Mouse (Mus musculus) liver, postnatal 0 days (tissue): ENCODE measurements around the gene Fbxo9. TPM values are rescaled to one million over a fixed set of nuclear protein-coding genes. Genes with fewer than 3 reads are reported as not detected.
"Not testable (repeated sequence)": the region's sequence is repeated elsewhere in the genome, so short reads cannot be mapped to it uniquely, and the experiment has no call there.

Experiments
- ATAC-seq: fragments of 200-750 bp; cut with Nextera tagmentation; 2 replicates; pipeline ENCODE4 v1.8.0; 2017; ENCODE audit warnings: mild to moderate bottlenecking, moderate library complexity
- DNase-seq: peaks from one replicate; pipeline ENCODE4 v3.0.0-alpha.2; 2016
- H3K27ac ChIP-seq: fragments of 300-500 bp; sonication (generic); 2 replicates; pipeline ENCODE4 v1.5.1; 2014; ENCODE audit warnings: antibody characterized with exemption, moderate library complexity, mild to moderate bottlenecking, low read depth
- H3K27me3 ChIP-seq: fragments of 300-500 bp; sonication (generic); 2 replicates; pipeline ENCODE4 v1.6.1; 2014; ENCODE audit warnings: low read length, control low read depth, mixed read lengths; ENCODE audit not compliant: insufficient read depth
- H3K36me3 ChIP-seq: fragments of 300-500 bp; sonication (generic); replicated peaks from 2 replicates; pipeline ENCODE4 v1.6.1; 2014; ENCODE audit warnings: mild to moderate bottlenecking, control low read depth, low read length, moderate library complexity, mixed read lengths; ENCODE audit not compliant: insufficient read depth
- H3K4me1 ChIP-seq: fragments of 300-500 bp; sonication (generic); 2 replicates; pipeline ENCODE4 v1.6.1; 2014; ENCODE audit warnings: antibody characterized with exemption, mild to moderate bottlenecking, control low read depth; ENCODE audit not compliant: insufficient read depth
- H3K4me2 ChIP-seq: fragments of 300-500 bp; sonication (generic); 2 replicates; pipeline ENCODE4 v1.6.1; 2014; ENCODE audit warnings: low read depth, mild to moderate bottlenecking, low read length, moderate library complexity, mixed read lengths
- H3K4me3 ChIP-seq: fragments of 300-500 bp; sonication (generic); 2 replicates; pipeline ENCODE4 v1.5.1; 2014; ENCODE audit warnings: low read depth, low read length
- H3K9ac ChIP-seq: fragments of 300-500 bp; sonication (generic); replicated peaks from 2 replicates; pipeline ENCODE4 v1.6.1; 2014; ENCODE audit warnings: mild to moderate bottlenecking, moderate library complexity
- H3K9me3 ChIP-seq: fragments of 300-500 bp; sonication (generic); 2 replicates; pipeline ENCODE4 v1.6.1; 2016; ENCODE audit warnings: mild to moderate bottlenecking, control low read depth, low read length, mixed read lengths
- CTCF ChIP-seq: sonication (generic); IDR thresholded peaks from 2 replicates; pipeline ENCODE4 v1.5.1; 2016; ENCODE audit warnings: antibody characterized with exemption, low read depth
- EP300 ChIP-seq: IDR thresholded peaks from 2 replicates; pipeline ENCODE4 v1.6.1; 2016; ENCODE audit warnings: antibody characterized with exemption, low read depth, mild to moderate bottlenecking
- WGBS: fragments of 180-500 bp; shearing (Covaris S2); extraction: QIAGEN DNeasy Blood & Tissue Kit; methylation state at CpG from one replicate; pipeline ENCODE4 v1.1.7; 2014; ENCODE audit not compliant: insufficient replicate concordance; 5-methylcytosine and 5-hydroxymethylcytosine counted together
- polyA plus RNA-seq: library from polyadenylated mRNA; unstranded; fragments of >200 nt; fragmentation: Nextera tagmentation; extraction: Ambion mirVana; gene quantifications from 2 replicates; pipeline ENCODE4 v1.2.1, GENCODE M21; 2015

The Fbxo9 gene
- polyA plus RNA-seq, 1 experiment from 2014 or later = 45.7 TPM

GRCm38 (mm10) chr9:78084341-78084740, 24.5 kb downstream of the Fbxo9 start:
- H3K36me3 ChIP-seq = peaks cover 68% of the 10 kb centered on the region
- 89% methylated on average over 4 of the region's 4 CpGs for WGBS
- H3K4me3 ChIP-seq = no peak overlapping the region
- ATAC-seq (no peak), DNase-seq (no peak)
- H3K9ac ChIP-seq = no peak overlapping the region
- no peak overlapping the region for H3K27ac ChIP-seq
- H3K9me3 ChIP-seq = no peaks in the 10 kb centered on the region
- H3K4me2 ChIP-seq = no peak overlapping the region
- TF ChIP-seq CTCF = no peak
- no peak for TF ChIP-seq EP300
- no peaks in the 10 kb centered on the region for H3K4me1 ChIP-seq
- no peaks in the 10 kb centered on the region for H3K27me3 ChIP-seq

- Histone ChIP-seq H3K9me3 (no peaks in the 10 kb centered on the region), H3K9ac (no peak overlapping the region), H3K4me3 (no peak overlapping the region), H3K4me2 (no peak overlapping the region), H3K36me3 (peaks cover 49% of the 10 kb centered on the region), H3K27ac (no peak overlapping the region), H3K27me3 (no peaks in the 10 kb centered on the region), H3K4me1 (no peaks in the 10 kb centered on the region)
- no peak for DNase-seq
- 90% methylated on average over 7 of the region's 7 CpGs for WGBS
- TF ChIP-seq EP300 (no peak), CTCF (no peak)
- no peak for ATAC-seq
Observed at GRCm38 (mm10) chr9:78081835-78082234, 27.0 kb downstream of the Fbxo9 start.

- DNase-seq (no peak), ATAC-seq (no peak)
- WGBS = 21% methylated on average over 2 of the region's 2 CpGs
- Histone ChIP-seq H3K9me3 (no peaks in the 10 kb centered on the region), H3K4me3 (no peak overlapping the region), H3K9ac (no peak overlapping the region), H3K4me1 (no peaks in the 10 kb centered on the region), H3K27me3 (no peaks in the 10 kb centered on the region), H3K4me2 (no peak overlapping the region), H3K27ac (no peak overlapping the region), H3K36me3 (peaks cover 15% of the 10 kb centered on the region)
- peak; percentile 45 for TF ChIP-seq CTCF
- no peak for TF ChIP-seq EP300
Observed at GRCm38 (mm10) chr9:78078240-78078639, 30.6 kb downstream of the Fbxo9 start.

DNA sequence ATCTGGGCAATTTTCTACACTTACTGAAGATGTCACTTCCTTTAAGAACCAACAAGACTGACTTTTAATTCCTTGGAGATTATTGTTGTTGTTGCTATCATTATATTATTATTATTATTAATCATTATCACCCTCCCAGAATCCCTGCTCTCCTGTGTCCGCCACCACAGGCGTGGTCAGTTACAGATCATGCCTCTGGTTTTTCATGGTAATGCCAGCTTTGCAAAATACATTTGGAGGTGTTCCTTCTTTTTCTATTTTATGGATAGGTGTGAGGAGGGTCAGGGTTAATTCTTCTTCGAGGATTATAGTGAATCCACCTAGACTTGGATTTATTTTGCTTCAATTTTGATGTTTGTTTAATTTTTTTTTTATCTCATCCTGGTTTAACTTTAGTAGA, 33.6 kb downstream of the Fbxo9 start:
- ATAC-seq = no peak
- Histone ChIP-seq H3K4me1 (no peaks in the 10 kb centered on the region), H3K27me3 (no peaks in the 10 kb centered on the region), H3K4me3 (no peak overlapping the region), H3K9ac (no peak overlapping the region), H3K9me3 (no peaks in the 10 kb centered on the region), H3K36me3 (no peaks in the 10 kb centered on the region), H3K27ac (no peak overlapping the region), H3K4me2 (no peak overlapping the region)
- WGBS = 84% methylated on average over 3 of the region's 3 CpGs
- TF ChIP-seq CTCF = no peak
- DNase-seq = no peak

DNA sequence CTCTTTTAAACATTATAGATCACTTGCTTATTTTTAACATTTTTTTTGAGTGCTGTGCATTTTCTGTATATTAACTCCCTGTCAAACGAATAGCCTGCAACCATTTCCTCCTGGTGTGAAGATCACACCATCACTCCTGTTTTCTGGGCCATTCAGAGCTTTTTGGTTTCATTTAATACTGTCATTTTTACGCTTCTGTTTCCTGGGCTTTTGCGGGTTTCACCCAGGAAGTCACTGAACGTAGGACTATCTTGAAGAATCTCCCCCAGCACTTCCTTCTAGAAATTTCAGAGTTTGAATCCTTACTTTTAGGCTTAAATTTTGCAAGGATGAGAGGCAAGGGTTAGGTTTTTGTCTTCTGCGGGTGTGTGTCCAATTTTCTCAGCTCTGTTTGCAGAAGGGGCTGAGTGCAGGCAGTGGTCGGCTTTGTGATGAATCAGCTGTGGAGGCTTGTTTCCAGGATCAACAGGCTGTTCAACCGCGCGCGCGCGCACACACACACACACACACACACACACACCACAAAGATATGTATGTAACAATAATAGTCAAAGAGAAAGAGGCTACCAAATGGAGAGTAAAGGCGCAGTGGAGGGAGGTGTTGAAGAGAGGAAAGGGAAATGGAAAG, 35.0 kb downstream of the Fbxo9 start:
- DNase-seq = no peak
- WGBS = 69% methylated on average over 13 of the region's 13 CpGs
- ATAC-seq = no peak
- H3K4me2 ChIP-seq = no peak overlapping the region
- H3K36me3 ChIP-seq = no peaks in the 10 kb centered on the region
- no peak overlapping the region for H3K27ac ChIP-seq
- no peaks in the 10 kb centered on the region for H3K27me3 ChIP-seq
- TF ChIP-seq CTCF (no peak), EP300 (no peak)
- no peak overlapping the region for H3K4me3 ChIP-seq
- H3K9ac ChIP-seq = no peak overlapping the region
- H3K4me1 ChIP-seq = no peaks in the 10 kb centered on the region
- no peaks in the 10 kb centered on the region for H3K9me3 ChIP-seq

GRCm38 (mm10) chr9:78073291-78073690, 35.6 kb downstream of the Fbxo9 start:
- not testable (repeated sequence) for H3K4me3 ChIP-seq, ATAC-seq, H3K4me1 ChIP-seq, H3K27ac ChIP-seq, H3K4me2 ChIP-seq, H3K27me3 ChIP-seq, DNase-seq, H3K36me3 ChIP-seq, H3K9ac ChIP-seq, H3K9me3 ChIP-seq
- 80% methylated on average over 3 of the region's 3 CpGs for WGBS

DNA sequence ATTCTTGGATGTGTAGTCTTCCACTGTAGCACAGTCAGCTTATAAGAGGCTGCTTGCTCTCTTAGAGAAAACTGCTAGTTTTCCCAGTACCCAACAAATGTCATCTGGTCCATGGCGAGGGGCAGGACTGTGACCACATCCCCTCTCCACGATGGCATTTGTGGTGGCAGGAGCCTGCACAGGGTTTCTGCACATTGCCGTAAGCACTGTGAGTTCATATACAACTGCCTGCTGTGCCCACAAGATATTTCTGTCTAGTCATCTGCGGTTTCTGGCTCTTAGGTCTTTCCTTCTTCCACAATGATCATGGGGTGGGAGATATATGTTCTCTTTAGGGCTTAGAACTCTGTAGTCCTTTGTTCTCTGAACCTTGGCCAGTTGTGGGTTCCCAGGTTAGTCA, 37.2 kb downstream of the Fbxo9 start:
- no peak overlapping the region for H3K4me2 ChIP-seq
- DNase-seq (no peak), ATAC-seq (no peak)
- H3K36me3 ChIP-seq = no peaks in the 10 kb centered on the region
- no peak overlapping the region for H3K4me3 ChIP-seq
- TF ChIP-seq CTCF (no peak), EP300 (no peak)
- no peak overlapping the region for H3K27ac ChIP-seq
- no peaks in the 10 kb centered on the region for H3K9me3 ChIP-seq
- no peaks in the 10 kb centered on the region for H3K4me1 ChIP-seq
- no peak overlapping the region for H3K9ac ChIP-seq
- WGBS = 50% methylated on average over 4 of the region's 4 CpGs
- H3K27me3 ChIP-seq = no peaks in the 10 kb centered on the region
